Mouse (Mus musculus): Measurements from ENCODE around the gene Sp3. TPM values are rescaled to one million over a fixed set of nuclear protein-coding genes. Genes with fewer than 3 reads are reported as not detected.
"Not testable (repeated sequence)": the region's sequence is repeated elsewhere in the genome, so short reads cannot be mapped to it uniquely, and the experiment has no call there.

Gene Sp3
- polyA plus RNA-seq, 1 experiment, result 14.2 TPM

- Histone ChIP-seq H3K4me1 (ENCODE audit: control insufficient read depth, insufficient read depth, insufficient read length, low read length) (peaks cover 2% of the 10 kb centered on the region; the same call in 1 of the 2 replicates), H3K27me3 (ENCODE audit: control insufficient read depth, insufficient read depth, low read length) (no peaks in the 10 kb centered on the region), H3K36me3 (ENCODE audit: control insufficient read depth, insufficient read depth, low read length) (no peaks in the 10 kb centered on the region), H3K27ac (ENCODE audit: insufficient read depth, low read depth, low read length) (no peak overlapping the region), H3K4me3 (ENCODE audit: low read depth, low read length) (no peak overlapping the region)
- no peak for TF ChIP-seq CTCF (IDR thresholded peaks at IDR 0.05; ENCODE audit: extremely low read depth, insufficient read length, insufficient replicate concordance, low read depth, low read length)
- WGBS, result 76% methylated on average over 5 of the region's 5 CpGs
Measured at GRCm38 (mm10) chr2:73001994-73002393, 21.7 kb upstream of the Sp3 start.

GRCm38 (mm10) chr2:73000194-73000593 is 19.9 kb upstream of the Sp3 start:
- H3K27ac ChIP-seq (ENCODE audit: insufficient read depth, low read depth, low read length), result no peak overlapping the region
- H3K4me1 ChIP-seq (ENCODE audit: control insufficient read depth, insufficient read depth, insufficient read length, low read length), result peaks cover 4% of the 10 kb centered on the region; the same call in 1 of the 2 replicates
- TF ChIP-seq CTCF (IDR thresholded peaks at IDR 0.05; ENCODE audit: extremely low read depth, insufficient read length, insufficient replicate concordance, low read depth, low read length) (no peak), POLR2A (IDR thresholded peaks at IDR 0.05; ENCODE audit: low read depth, low read length) (no peak)
- H3K36me3 ChIP-seq (ENCODE audit: control insufficient read depth, insufficient read depth, low read length), result no peaks in the 10 kb centered on the region
- H3K4me3 ChIP-seq (ENCODE audit: low read depth, low read length), result no peak overlapping the region
- WGBS, result 24% methylated on average over 8 of the region's 8 CpGs
- no peaks in the 10 kb centered on the region for H3K27me3 ChIP-seq (ENCODE audit: control insufficient read depth, insufficient read depth, low read length)

GRCm38 (mm10) chr2:72997586-72997985 is 17.3 kb upstream of the Sp3 start:
- H3K36me3 ChIP-seq (ENCODE audit: control insufficient read depth, insufficient read depth, low read length), result no peaks in the 10 kb centered on the region
- peaks cover 4% of the 10 kb centered on the region; the same call in 1 of the 2 replicates for H3K4me1 ChIP-seq (ENCODE audit: control insufficient read depth, insufficient read depth, insufficient read length, low read length)
- no peaks in the 10 kb centered on the region for H3K27me3 ChIP-seq (ENCODE audit: control insufficient read depth, insufficient read depth, low read length)
- H3K4me3 ChIP-seq (ENCODE audit: low read depth, low read length), result no peak overlapping the region
- 94% methylated on average over 4 of the region's 4 CpGs for WGBS
- H3K27ac ChIP-seq (ENCODE audit: insufficient read depth, low read depth, low read length), result no peak overlapping the region
- TF ChIP-seq POLR2A (IDR thresholded peaks at IDR 0.05; ENCODE audit: low read depth, low read length) (no peak), CTCF (IDR thresholded peaks at IDR 0.05; ENCODE audit: extremely low read depth, insufficient read length, insufficient replicate concordance, low read depth, low read length) (no peak)

- TF ChIP-seq CTCF (IDR thresholded peaks at IDR 0.05; ENCODE audit: extremely low read depth, insufficient read length, insufficient replicate concordance, low read depth, low read length), result no peak
- 0 out of 2 replicates have a peak, but pooled peaks have one; percentile 16 for TF ChIP-seq POLR2A (IDR thresholded peaks at IDR 0.05; ENCODE audit: low read depth, low read length)
- Histone ChIP-seq H3K36me3 (ENCODE audit: control insufficient read depth, insufficient read depth, low read length) (no peaks in the 10 kb centered on the region), H3K27me3 (ENCODE audit: control insufficient read depth, insufficient read depth, low read length) (no peaks in the 10 kb centered on the region), H3K4me1 (ENCODE audit: control insufficient read depth, insufficient read depth, insufficient read length, low read length) (peaks cover 4% of the 10 kb centered on the region; the same call in 1 of the 2 replicates), H3K4me3 (ENCODE audit: low read depth, low read length) (peak overlapping the region; percentile 11; the same call in 1 of the 2 replicates), H3K27ac (ENCODE audit: insufficient read depth, low read depth, low read length) (peak overlapping the region; percentile 58; the same call in 1 of the 2 replicates)
- 14% methylated on average over 9 of the region's 9 CpGs for WGBS
Measured at GRCm38 (mm10) chr2:72996808-72997378, 16.6 kb upstream of the Sp3 start.

- 42% methylated on average over 9 of the region's 9 CpGs for WGBS
- Histone ChIP-seq H3K27me3 (ENCODE audit: control insufficient read depth, insufficient read depth, low read length) (no peaks in the 10 kb centered on the region), H3K36me3 (ENCODE audit: control insufficient read depth, insufficient read depth, low read length) (no peaks in the 10 kb centered on the region), H3K4me3 (ENCODE audit: low read depth, low read length) (no peak overlapping the region), H3K4me1 (ENCODE audit: control insufficient read depth, insufficient read depth, insufficient read length, low read length) (peaks cover 4% of the 10 kb centered on the region; the same call in 1 of the 2 replicates), H3K27ac (ENCODE audit: insufficient read depth, low read depth, low read length) (peak overlapping the region; percentile 34)
- TF ChIP-seq POLR2A (IDR thresholded peaks at IDR 0.05; ENCODE audit: low read depth, low read length), result no peak; the same call in 1 of the 2 replicates
Measured at GRCm38 (mm10) chr2:72995346-72996097, 15.3 kb upstream of the Sp3 start.

GRCm38 (mm10) chr2:72994165-72994564 is 13.9 kb upstream of the Sp3 start:
- H3K4me3 ChIP-seq (ENCODE audit: low read depth, low read length), result no peak overlapping the region
- 68% methylated on average over 2 of the region's 2 CpGs for WGBS
- no peaks in the 10 kb centered on the region for H3K36me3 ChIP-seq (ENCODE audit: control insufficient read depth, insufficient read depth, low read length)
- peaks cover 4% of the 10 kb centered on the region; the same call in 1 of the 2 replicates for H3K4me1 ChIP-seq (ENCODE audit: control insufficient read depth, insufficient read depth, insufficient read length, low read length)
- H3K27ac ChIP-seq (ENCODE audit: insufficient read depth, low read depth, low read length), result no peak overlapping the region
- TF ChIP-seq POLR2A (IDR thresholded peaks at IDR 0.05; ENCODE audit: low read depth, low read length) (no peak), CTCF (IDR thresholded peaks at IDR 0.05; ENCODE audit: extremely low read depth, insufficient read length, insufficient replicate concordance, low read depth, low read length) (no peak)
- no peaks in the 10 kb centered on the region for H3K27me3 ChIP-seq (ENCODE audit: control insufficient read depth, insufficient read depth, low read length)

- TF ChIP-seq POLR2A (IDR thresholded peaks at IDR 0.05; ENCODE audit: low read depth, low read length) (no peak), CTCF (IDR thresholded peaks at IDR 0.05; ENCODE audit: extremely low read depth, insufficient read length, insufficient replicate concordance, low read depth, low read length) (no peak)
- Histone ChIP-seq H3K27ac (ENCODE audit: insufficient read depth, low read depth, low read length) (no peak overlapping the region), H3K4me1 (ENCODE audit: control insufficient read depth, insufficient read depth, insufficient read length, low read length) (peaks cover 4% of the 10 kb centered on the region; the same call in 1 of the 2 replicates), H3K36me3 (ENCODE audit: control insufficient read depth, insufficient read depth, low read length) (no peaks in the 10 kb centered on the region), H3K27me3 (ENCODE audit: control insufficient read depth, insufficient read depth, low read length) (no peaks in the 10 kb centered on the region), H3K4me3 (ENCODE audit: low read depth, low read length) (no peak overlapping the region)
- 96% methylated on average over 17 of the region's 17 CpGs for WGBS
Measured at GRCm38 (mm10) chr2:72992497-72992896, 12.3 kb upstream of the Sp3 start.

- not testable (repeated sequence) for H3K36me3 ChIP-seq (ENCODE audit: control insufficient read depth, insufficient read depth, low read length); H3K4me3 ChIP-seq (ENCODE audit: low read depth, low read length); H3K4me1 ChIP-seq (ENCODE audit: control insufficient read depth, insufficient read depth, insufficient read length, low read length); H3K27me3 ChIP-seq (ENCODE audit: control insufficient read depth, insufficient read depth, low read length); H3K27ac ChIP-seq (ENCODE audit: insufficient read depth, low read depth, low read length)
- WGBS, result 94% methylated on average over 9 of the region's 9 CpGs
Measured at GRCm38 (mm10) chr2:72988945-72989344, 8.7 kb upstream of the Sp3 start.
